Mouse (Mus musculus) heart, postnatal 25 days (tissue): Measurements from ENCODE around the gene Rarg. TPM values are rescaled to one million over a fixed set of nuclear protein-coding genes. Genes with fewer than 3 reads are reported as not detected.
"Not testable (repeated sequence)": the region's sequence is repeated elsewhere in the genome, so short reads cannot be mapped to it uniquely, and the experiment has no call there.

Source experiments
- DNase-seq: peaks from one replicate; pipeline ENCODE4 v3.0.0; 2022; ENCODE audit warnings: low spot score
- intact Hi-C: fragments of 180-260 bp; cut with DNase I; formaldehyde crosslinking; loops from one replicate; pipeline ENCODE4 v1.15.1; 2025
- total RNA-seq, 2 experiments: library from RNA; stranded (reverse); gene quantifications; 2 replicates each; pipeline ENCODE4 v1.2.3; 2021

Rarg gene
- total RNA-seq, 2 experiments from 2014 or later = 17.0 to 20.8 TPM

DNA sequence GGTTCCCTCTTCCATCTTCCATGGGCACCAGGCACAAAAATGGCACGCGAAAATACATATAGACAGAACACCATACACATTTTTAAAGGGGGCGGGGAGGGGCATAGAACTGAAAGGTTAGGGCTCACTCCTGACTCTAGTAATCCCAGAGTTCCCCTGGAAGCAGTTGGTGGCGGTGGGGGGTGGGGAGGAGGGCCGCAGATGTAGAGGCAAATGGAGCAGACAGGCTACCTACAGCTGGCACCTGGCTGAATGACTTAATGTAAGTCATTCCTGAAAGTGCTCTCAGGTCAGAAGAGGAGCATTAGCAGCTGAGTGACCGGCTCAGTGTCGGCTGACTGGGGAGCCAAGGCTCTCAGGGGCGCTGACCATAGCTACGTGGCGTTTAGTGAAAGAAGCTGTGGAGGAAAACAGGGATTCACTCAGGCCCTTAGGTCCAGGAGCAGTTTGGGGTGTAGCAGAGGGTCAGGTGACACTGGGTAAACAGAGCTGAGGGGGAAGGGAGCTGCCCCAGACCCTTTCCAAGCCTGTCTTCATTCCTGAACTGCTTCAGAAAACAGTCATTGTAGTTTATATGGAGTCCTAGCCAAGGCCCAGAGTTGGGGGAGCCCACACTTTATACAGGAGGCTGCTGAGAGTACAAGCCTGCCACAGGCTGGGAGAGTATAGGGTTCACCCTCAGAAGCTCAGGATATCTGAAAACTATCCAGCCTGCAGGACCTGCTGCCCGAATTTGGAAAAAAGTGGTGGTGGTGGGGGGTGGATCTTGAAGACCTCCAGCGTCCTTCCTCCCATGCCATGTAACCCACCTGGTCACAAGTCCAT is 14.7 kb downstream of the Rarg start:
- no peak for DNase-seq
- intact Hi-C loops = no loop called here

DNA sequence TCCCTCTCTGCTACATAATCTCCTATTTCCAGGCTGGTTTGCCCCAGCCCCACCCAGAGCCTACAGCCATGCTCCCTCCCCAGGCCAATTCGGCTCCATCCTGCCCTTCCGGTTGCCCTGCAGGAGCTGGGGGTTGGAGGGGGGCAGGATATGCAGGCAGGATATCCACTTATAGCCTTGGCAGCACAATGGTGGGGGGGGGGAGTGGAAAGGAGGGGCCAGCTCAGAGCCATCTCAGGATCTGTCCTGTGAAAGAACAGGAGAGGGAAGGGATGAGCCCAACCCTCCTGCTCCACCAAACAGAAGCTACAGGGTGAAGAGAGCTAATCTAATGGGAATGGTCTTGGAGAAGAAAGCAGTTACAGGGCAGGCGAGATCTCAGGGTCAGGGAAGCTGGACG is 16.7 kb downstream of the Rarg start:
- DNase-seq = no peak
- intact Hi-C loops = no loop called here

DNA sequence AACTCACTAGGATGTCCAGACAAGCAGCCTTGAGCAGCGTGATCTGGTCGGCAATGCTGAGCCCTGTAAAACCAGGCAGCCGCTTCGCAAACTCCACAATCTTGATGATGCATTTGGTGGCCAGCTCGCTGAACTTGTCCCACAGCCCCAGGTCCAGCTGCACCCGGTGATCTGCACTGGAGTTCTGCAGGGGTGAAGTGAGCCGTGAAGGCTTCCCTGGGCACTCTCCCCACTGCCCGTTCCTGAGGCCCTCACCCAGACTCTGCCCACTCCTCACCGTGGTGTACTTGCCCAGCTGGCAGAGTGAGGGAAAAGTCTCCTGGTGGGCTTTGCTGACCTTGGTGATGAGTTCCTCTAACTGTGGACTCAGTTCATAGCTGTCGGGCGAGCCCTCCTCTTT is 17.5 kb downstream of the Rarg start:
- intact Hi-C loops = loop anchor here (1.0 to 2.0 kb wide), 2 partner anchors 39 to 76 kb away; partner anchors contain the start of gene Mfsd5

DNA sequence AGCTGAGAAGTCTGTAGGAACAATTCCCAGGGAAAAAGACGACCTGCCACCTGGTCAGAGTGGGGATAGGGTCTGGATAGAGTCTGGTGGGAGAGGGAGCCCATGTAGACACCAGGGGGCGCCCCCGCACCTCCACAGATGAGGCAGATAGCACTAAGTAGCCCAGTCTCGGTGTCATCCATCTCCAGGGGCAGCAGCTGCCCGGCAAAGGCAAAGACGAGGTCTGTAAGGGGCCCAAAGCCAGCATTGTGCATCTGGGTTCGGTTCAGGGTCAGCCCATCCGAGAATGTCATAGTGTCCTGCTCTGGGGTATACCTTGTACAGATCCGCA is 18.1 kb downstream of the Rarg start:
- intact Hi-C loops = loop anchor here (1.0 to 2.0 kb wide), 2 partner anchors 40 to 77 kb away; partner anchors contain the start of gene Mfsd5

More for the DNA sequence above, 17.5 kb downstream of the Rarg start:
- DNase-seq = no peak

DNA sequence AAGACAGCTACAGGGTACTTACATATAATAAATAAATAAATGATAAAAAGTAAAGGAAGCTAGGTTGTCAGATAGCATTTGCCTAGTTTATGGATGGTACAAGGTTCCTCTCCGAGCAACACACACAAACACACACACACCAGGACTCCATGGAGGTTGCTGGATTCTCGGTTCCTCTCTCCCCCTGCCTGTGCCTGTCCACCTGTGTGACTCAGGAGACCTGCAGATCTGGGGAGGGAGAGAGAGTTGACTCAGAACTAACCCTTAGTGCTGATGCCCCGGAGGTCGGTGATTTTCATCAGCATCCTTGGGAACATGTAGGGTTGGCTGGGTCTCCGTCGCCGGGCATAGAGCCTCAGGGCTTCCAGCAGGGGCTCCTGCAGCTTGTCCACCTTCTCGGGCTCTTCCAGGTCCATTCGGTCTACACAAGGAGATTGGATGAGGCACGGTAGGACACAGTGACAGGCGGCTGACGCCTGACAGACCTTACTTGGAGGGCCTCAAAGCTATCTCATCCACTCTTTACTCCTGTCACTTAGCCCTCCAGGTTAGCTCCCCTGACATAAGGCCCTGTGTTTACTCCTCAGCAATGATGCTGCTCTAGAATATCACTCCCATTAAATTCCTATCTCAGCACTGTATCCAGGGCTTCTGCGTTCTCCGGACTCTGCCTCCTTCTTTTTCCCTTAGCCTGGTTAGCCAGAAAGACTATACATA is 18.6 kb downstream of the Rarg start:
- DNase-seq = no peak

More for the DNA sequence above, 18.1 kb downstream of the Rarg start:
- DNase-seq = no peak

DNA sequence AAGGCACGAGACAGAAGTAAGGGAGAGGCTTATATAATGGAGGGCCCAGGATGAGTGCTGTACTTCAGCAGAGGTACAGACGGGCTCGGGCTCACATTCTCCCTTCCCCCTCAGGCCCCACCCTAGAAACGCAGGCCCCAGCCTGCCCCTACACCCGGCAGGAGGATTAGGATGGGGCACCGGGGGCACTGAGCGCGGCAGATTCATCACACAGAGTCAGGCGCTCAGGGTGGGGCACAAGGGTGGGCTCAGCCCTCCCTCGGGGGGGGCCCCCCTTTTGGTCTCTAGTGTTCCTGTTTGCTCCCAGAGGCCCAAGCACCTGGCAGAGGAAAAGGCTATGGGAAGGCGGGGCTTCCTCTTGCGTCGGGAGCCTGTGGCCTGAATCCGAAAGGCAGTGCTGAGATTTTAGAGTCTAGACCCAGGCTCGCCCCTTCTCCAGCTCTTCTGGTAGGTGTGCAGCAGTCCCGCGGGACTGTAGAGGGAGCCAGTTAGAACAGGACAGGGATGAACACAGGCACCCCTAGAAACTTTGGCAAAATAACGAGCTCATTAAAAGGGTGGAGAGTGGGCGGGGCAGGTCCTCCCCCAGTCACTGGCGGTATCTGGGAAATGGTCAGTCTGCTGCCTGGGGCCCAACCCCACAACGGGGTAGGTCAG is 21.8 kb downstream of the Rarg start:
- DNase-seq = no peak
- intact Hi-C loops = no loop called here

More for the DNA sequence above, 18.6 kb downstream of the Rarg start:
- intact Hi-C loops = loop anchor here (1.0 to 2.0 kb wide), 2 partner anchors 40 to 78 kb away; partner anchors contain the start of gene Mfsd5

DNA sequence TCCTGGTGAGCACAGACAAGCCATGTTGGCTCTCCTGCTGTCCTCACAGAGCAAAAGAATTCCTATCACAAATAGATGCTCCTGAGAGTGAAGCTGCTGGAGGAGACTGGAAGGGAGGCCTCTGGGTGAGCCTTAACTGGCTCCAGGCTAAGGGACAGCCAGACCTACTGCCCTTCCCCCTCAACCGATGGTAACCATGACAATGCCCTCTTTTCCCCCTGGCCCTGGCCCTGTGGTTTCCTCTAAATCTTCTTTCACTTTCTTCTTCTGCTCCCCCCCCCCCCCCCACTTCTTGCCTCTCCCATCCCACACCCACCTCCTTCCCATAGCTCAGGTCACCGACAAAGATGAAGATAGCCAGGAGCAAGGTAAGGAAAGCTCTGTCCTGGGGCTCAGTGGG is 23.4 kb downstream of the Rarg start:
- intact Hi-C loops = no loop called here
- no peak for DNase-seq

DNA sequence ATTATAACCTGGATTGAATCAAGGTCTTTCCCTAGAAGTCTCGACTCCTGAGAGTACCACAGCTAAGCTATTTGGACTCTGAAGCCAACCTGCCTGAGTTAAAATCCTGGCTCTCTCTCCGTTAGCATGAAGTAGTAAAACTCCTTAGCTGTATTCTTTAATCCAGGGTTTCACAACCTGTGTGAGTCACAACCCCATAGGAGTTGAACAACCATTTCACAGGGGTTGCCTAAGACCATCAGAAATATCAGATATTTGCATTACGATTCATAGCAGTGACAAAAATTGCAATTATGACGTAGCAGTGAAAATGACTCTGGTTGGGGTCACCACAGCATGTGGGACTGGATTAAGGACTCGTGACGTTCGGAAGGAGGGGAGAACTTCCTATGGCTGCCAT is 24.6 kb downstream of the Rarg start:
- no peak for DNase-seq
- intact Hi-C loops = no loop called here

DNA sequence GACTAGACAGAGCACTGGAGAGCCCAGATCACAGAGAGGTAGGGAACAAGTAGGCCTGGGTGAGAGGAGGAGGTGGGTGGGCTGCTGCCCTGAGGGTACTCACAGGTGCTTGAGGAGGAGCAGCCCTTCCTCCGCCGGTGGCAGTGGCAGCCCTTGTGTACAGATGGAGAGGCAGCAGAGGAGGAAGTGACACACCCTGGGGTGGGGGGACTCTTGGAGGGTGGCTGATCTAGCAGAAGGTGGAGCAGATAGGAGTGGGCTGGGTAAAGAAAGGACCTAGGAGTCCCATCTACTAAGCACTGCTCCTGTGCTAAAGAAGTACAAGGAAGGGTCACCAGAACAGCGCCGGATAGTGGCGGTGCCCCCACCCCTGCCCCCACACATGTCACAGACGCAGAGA is 25.6 kb downstream of the Rarg start, which contains the start of gene Itgb7:
Gene Itgb7, minus strand, starts transcription at position 197 of the 400 bp plus-strand sequence.
- DNase-seq = no peak
- intact Hi-C loops = no loop called here

DNA sequence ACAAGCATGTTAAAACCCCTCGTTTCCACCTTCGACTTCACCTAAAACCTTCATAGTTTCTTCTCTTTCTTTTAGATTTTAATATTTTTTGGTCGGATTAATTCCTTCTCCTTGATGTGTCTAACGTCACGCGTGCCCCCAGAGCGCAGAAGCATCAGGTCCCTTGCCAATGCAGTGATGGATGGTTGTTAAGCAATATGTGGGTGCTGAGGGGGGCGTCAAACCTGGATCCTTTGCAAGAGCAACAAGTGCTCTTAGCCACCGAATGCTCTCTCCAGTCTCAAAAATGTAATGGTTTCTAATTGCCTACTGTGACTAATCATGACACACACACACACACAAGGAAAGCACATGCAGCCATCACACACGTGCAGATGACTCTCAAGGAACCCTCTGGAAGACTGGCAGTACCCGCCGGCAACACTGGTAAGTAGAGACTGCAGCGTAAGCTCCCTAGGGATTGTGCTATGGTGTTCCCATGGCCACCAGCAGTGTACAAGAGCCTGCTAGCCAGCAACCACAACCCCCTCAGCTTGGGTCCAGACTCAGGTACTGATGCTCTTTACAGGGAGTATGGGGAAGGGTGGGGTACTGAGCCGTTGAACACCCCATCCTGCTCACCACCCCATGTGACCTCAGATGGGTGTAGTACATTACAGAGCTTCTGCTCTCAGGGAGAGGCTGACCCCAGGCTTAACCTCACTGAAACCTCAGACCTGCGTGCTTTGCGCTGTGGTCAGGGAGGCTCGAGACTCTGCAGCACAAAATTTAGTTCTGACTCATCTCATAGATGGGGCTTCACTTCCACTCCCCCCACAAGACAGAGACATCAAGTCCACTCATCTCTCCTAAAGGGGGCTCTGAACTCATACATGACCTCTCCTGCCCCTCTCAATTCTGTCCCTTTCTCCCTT is 26.7 kb downstream of the Rarg start:
- intact Hi-C loops = no loop called here
- DNase-seq = no peak

DNA sequence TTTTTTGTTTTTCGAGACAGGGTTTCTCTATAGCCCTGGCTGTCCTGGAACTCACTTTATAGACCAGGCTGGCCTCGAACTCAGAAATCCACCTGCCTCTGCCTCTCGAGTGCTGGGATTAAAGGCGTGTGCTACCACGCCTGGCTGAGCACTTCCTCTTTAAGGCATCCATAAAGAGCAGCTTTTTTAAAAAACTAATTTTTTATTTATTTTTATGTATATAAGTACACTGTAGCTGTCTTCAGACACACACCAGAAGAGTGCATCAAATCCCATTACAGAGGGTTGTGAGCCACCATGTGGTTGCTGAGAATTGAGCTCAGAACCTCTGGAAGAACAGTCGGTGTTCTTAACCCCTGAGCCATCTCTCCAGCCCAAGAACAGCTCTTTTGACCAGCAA is 31.7 kb downstream of the Rarg start:
- not testable (repeated sequence) for DNase-seq
- intact Hi-C loops = loop anchor here (10.0 kb wide), 1 partner anchor 241 kb away; no protein-coding TSS in a partner anchor

DNA sequence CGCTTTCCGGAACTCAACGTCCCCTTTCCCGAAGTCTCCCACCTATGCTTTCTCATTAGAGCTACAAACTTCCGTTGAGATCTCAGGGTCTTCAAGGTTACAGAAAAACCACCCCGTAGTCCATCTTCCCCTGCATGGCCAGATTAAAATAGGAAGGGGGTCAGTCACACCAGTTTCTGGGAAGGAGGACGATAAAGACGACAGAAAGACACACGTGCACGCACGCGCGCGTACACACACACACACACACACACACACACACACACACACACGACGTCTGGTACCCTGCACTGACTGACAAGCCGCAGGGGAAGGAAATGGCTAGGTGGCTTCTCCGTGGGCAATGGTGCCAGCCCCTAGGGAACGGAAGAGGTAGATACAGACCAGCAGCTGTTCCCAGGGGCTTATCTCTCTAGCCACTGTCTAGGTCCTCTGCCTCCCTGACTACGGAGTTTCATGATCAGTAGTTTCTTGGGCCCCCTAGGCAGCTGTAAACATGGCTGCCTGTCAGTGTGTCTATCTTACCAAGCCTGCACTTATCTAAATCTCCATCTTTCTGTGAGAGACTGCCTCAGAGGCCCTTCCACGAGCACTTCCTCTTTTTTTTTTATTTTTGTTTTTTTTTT is 32.2 kb downstream of the Rarg start:
- intact Hi-C loops = loop anchor here (1.0 to 10.0 kb wide), 2 partner anchors 47 to 240 kb away; no protein-coding TSS in a partner anchor
- DNase-seq = no peak

DNA sequence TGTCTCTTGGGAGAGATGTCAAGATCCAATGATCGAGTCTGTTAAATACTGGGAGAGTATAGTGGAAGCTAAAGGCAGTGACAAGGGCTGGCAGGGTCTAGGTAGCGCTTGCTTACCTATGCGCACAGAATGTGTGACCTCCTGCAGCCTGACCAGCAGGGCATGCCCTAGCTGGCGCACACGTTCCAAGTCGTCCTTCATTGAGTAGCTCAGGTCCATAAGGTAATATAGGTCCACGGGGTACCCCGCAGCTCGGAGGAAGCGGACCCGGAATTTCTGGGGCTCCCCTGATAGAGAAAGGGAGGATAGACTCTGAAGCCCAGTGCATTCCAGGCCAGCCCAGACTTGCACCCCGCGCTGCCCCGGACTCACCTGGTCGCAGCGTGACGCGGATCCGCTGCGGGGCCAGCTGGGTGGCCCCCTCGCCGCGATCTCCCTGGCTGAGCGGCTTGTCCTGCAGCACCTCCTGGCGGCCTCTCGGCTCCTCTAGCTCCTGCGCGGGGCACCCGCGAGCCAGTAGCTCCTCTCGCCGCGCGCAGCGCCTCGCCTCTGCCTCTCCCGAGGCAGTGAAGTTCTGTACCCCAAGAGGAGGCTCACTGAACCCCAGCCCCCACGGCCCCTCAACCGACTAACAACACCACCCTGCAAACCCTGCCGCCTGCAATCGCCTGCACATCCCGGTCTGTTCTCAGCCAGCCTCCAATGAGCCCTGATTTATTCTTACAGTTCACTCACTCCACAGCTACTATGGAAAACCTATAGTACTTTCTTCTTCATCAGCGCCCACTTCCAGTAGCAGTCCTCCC is 32.9 kb downstream of the Rarg start:
- intact Hi-C loops = loop anchor here (1.0 to 10.0 kb wide), 2 partner anchors 46 to 240 kb away; no protein-coding TSS in a partner anchor
- DNase-seq = no peak

DNA sequence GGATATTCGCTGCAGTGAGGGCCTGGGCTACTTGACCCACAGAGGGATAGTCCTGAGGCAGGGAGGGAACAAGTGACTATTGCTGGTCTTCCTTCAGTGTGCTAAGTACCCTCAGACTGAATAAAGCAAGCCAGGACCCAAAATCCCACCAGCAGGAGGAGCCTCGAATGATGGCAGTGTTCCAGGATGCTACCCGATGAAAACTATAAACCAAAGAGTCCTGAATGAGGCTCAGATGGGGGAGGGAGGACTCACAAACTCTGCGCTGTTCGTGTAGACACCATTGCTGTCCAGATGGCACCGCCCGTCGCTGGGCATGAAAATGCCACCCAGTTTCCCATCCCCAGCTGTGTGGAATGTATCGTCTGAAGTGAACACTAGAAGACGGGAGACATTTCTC is 34.9 kb downstream of the Rarg start:
- DNase-seq = no peak
- intact Hi-C loops = loop anchor here (10.0 kb wide), 1 partner anchor 238 kb away; no protein-coding TSS in a partner anchor

DNA sequence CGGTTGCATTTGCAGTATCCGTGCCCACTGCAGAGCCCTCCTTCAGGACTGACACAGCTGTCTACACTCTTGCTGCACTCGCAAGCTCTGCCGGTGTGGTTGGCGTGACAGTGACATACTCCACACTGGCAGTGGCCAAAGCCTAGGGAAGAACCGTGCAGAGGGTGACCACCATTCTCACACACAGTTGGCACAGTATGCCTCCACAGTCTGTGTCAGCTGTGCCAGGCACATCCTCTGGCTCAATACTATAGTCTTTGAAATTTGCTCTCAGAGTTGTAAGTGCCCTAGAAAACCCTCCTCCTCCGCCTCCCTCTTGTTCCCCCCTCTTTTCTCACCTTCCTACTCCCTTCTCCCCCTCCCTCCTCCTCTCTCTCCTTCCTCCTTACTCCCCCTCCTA is 40.0 kb downstream of the Rarg start:
- no peak for DNase-seq
- intact Hi-C loops = no loop called here

DNA sequence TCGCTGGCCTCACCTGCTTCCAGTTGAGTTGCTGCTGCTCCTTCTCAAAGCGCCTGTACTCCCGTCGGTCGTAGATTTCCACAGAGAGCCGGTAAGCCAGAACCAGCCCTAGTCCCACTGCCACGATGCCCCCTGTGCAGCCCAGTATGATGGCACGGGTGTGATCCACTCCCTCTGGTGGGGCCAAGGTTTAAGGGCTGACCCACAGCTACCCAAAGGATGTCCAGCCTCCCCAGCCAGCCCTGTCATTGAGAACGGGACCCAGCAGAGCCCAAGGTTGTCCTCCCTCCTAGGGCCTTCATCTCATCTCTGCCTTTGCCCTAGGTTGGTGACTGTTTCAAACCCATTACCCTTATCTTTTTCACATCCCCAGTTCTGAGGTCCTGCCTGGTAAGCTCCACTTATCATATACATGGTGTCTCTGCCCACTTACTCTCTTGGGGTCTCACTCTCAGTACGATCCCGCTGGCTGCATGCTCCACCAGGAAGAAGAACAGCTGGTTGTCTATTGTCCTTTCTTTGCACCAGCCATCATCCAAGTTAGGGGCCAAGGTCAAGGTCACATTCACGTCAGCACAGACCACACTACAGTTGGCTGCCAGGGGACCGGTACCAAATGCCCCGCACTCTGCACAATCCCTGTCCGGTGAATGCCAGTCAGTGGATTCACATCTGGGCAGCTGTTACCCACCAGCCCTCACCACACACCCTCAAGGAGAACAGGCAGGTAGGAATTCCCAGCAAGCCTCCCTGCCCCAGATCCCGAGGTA is 40.7 kb downstream of the Rarg start:
- no peak for DNase-seq
- intact Hi-C loops = no loop called here

DNA sequence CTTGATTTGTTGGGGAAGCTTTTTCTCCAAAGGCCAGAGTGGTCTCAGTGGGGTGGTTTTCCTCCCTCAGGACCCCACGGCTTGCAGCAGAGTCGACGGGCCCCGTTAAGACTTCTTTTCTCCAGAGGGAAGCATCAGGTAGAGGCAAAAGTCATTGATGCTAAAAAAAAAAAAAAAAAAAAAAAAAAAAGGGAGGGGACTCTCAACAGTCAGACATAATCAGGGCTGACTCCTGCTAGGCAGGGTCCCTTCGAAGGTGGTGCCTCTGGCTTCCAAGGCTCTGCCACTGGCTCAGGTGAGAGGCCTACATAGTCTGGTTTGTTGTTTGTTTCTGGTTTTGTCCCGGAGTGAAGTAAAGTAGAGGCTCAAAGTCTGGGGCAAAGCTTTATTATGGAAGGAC is 41.7 kb downstream of the Rarg start:
- no peak for DNase-seq
- intact Hi-C loops = no loop called here
